Mouse (Mus musculus): ENCODE results near the gene Gm13271.
"Not testable (repeated sequence)": the region's sequence is repeated elsewhere in the genome, so short reads cannot be mapped to it uniquely, and the experiment has no call there.

Gene Gm13271

DNA sequence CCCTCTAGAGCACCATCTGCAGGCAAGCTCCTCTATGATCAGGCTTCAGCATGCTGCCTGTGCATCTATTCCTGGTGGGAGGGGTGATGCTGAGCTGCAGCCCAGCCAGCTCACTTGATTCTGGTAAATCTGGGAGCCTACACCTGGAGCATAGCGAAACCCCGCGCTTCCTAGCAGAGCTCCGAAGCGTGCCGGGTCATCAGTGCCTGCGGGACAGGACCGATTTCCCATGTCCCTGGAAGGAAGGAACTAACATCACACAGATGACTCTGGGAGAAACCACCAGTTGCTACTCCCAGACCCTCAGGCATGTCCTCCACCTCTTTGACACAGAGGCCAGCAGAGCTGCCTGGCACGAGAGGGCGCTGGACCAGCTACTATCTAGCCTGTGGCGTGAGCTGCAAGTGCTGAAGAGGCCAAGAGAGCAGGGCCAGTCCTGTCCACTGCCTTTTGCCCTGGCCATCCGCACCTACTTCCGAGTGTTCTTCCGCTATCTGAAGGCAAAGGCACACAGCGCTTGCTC, at the start of gene Gm13271:
TSS of gene Gm13271 (plus strand) at position 51 of the 523 bp plus-strand sequence.
- not testable (repeated sequence) for DNase-seq (ENCODE audit: low read depth, low spot score)

- DNase-seq (ENCODE audit: low read depth, low spot score) = no peak
Observed at GRCm38 (mm10) chr4:88705924-88706323, 48.7 kb upstream of the Gm13271 start.

- no peak for DNase-seq (ENCODE audit: low read depth, low spot score)
Observed at GRCm38 (mm10) chr4:88707128-88707826, 47.4 kb upstream of the Gm13271 start.

GRCm38 (mm10) chr4:88714281-88714680, 40.4 kb upstream of the Gm13271 start:
- no peak for DNase-seq (ENCODE audit: low read depth, low spot score)

DNA sequence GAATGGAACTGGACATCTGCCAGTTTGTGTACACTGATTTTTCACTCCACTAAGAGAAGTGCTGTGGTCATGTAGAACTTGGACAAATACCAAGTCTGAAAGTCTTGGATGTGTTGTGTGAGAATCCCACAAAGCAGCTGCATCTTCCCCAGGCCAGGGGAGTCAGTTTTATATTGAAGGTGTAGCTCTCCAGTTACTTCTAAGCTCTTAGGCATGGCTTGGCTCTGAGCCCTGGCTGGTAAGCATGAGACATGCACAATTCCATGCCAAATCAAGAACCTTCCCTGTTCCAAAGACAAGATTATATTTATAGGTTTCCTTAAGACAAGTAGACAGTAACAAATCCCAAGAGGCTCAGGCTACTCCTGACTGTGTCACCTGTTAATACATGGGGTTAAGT, 39.6 kb upstream of the Gm13271 start:
- no peak for DNase-seq (ENCODE audit: low read depth, low spot score)

DNA sequence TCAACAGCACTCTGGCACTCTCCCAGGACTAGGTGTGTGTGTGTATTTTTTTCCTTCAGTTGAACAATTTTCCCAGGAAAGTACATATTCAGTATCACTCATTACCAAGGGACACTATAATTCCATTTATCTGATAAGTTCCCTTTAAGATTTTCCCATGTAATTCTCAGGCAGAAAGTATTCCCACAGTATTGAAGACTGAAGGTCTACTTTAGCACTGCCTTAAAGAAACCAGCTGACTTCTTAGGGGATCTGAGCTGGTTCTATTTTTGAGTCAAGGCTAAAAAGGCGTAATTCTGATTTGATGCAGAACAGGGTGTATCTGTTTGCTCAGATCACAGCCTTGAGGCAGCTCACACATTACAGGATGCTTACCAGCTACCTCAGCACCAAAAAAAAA, 36.0 kb upstream of the Gm13271 start:
- DNase-seq (ENCODE audit: low read depth, low spot score) = no peak

- DNase-seq (ENCODE audit: low read depth, low spot score) = peak; percentile 65
Observed at GRCm38 (mm10) chr4:88721791-88722721, 32.6 kb upstream of the Gm13271 start, which contains the start of the genes Gm26566 and Klhl9. Gene Gm26566 (plus strand): TSS chr4:88721805. Gene Klhl9 (minus strand): TSS chr4:88722465.

DNA sequence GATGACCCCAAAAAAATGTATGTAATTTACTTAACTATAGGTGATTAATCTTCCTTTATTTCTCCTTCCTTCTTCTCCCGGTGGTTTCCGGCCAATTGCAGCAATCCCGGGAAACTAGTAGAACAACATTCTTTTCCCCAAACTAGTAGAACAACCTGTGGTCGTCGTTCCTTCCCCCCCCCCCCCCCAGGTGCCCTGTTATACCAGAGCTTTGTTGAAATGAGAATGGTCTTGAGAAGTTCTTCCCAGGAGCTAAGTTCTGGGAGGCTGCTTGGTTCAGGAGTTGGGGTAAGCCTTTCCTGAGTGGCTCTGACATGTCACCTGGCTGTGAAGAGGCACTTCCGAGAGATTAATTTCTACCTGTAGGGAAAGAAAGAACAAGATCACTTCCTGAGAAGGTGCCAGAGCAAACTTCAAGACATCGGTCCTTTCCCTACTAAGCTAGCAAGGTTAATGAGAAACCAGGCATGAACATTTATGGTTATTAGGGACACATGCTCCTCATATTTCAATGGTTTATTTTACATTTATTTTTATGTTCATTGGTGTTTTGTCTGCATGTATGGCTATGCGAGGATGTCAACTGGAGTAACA, 31.1 kb upstream of the Gm13271 start:
- DNase-seq (ENCODE audit: low read depth, low spot score) = no peak

GRCm38 (mm10) chr4:88726727-88727126, 27.9 kb upstream of the Gm13271 start:
- no peak for DNase-seq (ENCODE audit: low read depth, low spot score)

- no peak for DNase-seq (ENCODE audit: low read depth, low spot score)
Observed at GRCm38 (mm10) chr4:88727324-88727723, 27.3 kb upstream of the Gm13271 start.

- DNase-seq (ENCODE audit: low read depth, low spot score) = no peak
Observed at GRCm38 (mm10) chr4:88738480-88738879, 16.2 kb upstream of the Gm13271 start.

DNA sequence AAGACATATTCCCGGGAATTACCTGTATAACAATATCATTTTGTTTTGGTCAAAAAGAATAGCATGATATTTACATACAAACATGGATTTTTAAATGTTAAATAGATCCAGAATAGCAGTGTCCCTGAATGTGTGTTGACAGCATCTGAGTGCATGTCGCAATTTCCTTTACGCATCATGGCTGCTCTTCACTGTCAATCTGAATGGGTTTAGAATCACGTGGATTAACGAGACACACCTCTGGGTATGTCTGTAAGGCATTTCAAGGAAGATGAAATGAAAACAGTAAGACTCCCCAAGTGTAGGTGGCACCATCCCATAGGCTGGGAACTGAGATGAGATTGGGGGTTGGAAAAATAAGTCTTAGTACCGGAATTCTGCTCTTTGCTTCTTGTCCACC, 15.6 kb upstream of the Gm13271 start:
- DNase-seq (ENCODE audit: low read depth, low spot score) = no peak

GRCm38 (mm10) chr4:88741426-88741825, 13.2 kb upstream of the Gm13271 start:
- no peak for DNase-seq (ENCODE audit: low read depth, low spot score)

GRCm38 (mm10) chr4:88742771-88743371, 11.8 kb upstream of the Gm13271 start:
- no peak for DNase-seq (ENCODE audit: low read depth, low spot score)

- DNase-seq (ENCODE audit: low read depth, low spot score) = no peak
Observed at GRCm38 (mm10) chr4:88744207-88744606, 10.5 kb upstream of the Gm13271 start.

- no peak for DNase-seq (ENCODE audit: low read depth, low spot score)
Observed at GRCm38 (mm10) chr4:88749926-88750325, 4.7 kb upstream of the Gm13271 start.

GRCm38 (mm10) chr4:88756581-88757513, 2.2 kb downstream of the Gm13271 start:
- DNase-seq (ENCODE audit: low read depth, low spot score) = not testable (repeated sequence)

GRCm38 (mm10) chr4:88757628-88758031, 3.0 kb downstream of the Gm13271 start:
- peak; percentile 60 for DNase-seq (ENCODE audit: low read depth, low spot score)

DNA sequence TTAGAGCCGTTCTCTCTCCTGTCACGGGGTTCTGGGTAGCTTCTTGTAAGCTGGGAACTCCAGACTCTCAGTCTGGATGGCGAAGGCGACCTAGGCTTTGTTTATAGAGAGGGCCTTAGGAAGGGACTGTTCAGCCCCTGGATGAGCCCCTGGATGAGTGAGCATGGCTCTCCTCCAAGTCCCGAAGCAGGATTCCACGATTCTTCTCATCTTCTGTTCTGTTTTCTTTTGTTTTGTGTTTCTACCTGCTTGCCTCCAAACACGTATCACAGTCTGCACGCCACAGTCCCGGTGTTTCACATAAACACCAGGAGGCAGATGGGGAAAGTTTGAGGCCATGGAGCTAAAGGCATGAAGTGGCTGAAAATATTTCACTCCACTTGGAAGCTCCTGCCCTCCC, 4.1 kb downstream of the Gm13271 start:
- not testable (repeated sequence) for DNase-seq (ENCODE audit: low read depth, low spot score)

- DNase-seq (ENCODE audit: low read depth, low spot score) = not testable (repeated sequence)
Observed at GRCm38 (mm10) chr4:88759610-88760268, 5.1 kb downstream of the Gm13271 start, which contains the start of gene Gm13283. Gene Gm13283 (plus strand): TSS chr4:88760119.

All from WW6 (cell line).